Mouse (Mus musculus): ENCODE results near the gene Zcchc18. TPM values are rescaled to one million over a fixed set of nuclear protein-coding genes. Genes with fewer than 3 reads are reported as not detected.

Zcchc18 gene
- polyA plus RNA-seq, 1 experiment from 2014 or later: 18.9 TPM

DNA sequence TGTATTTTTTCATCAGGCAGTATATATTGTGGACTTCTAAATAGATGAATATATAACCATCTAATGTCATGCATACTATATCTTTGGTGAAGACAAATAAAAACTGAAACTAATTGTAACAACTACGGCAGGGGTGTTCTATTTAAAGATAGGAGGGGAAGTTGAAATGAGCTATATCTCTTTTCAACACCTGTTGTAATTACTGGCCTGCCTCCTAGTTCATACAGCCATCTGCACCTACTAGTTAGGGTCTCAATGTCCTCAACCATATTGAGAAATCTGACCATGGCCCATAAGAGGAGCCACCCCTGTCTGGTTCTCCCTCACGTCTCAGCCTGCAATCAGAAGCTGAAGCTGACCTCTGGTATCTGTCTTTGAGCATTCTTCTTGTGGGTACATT is 3.3 kb downstream of the Zcchc18 start:
- WGBS: 81% methylated on average over 2 of the region's 2 CpGs
- no peak for ATAC-seq (ENCODE audit: insufficient number of reproducible peaks, low FRiP score, low TSS enrichment, low read depth)

DNA sequence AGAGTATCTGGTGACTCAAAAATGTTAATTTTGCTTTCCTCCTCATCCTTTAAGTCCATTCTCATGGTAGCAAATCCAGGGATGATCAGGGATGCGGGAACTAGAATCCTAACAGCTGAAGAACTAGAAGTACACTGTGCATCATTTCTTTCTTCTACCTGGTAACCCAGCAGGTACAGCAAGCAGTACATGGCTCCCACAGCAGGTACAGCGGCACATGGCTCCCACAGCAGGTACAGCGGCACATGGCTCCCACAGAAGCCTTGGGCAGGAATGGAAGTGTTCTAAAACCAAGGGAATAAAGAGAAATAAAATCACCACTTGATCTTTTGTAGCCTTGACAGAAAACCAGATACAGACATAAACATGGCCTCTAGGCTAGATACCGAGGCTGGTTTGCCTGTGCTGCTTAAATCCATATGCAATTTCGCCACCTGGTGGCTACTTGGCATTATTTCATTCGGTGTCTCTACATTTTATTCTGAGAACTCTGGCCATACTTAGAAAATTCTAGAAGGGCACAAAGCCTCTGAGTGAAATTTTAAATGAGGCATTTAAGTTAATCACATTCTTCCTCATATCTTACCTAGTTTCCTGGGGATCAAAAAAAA is 22.2 kb downstream of the Zcchc18 start:
- Histone ChIP-seq H3K27ac (replicated peaks) (no peak overlapping the region), H3K36me3 (no peaks in the 10 kb centered on the region), H3K9ac (no peak overlapping the region), H3K9me3 (replicated peaks) (no peaks in the 10 kb centered on the region), H3K4me3 (replicated peaks) (no peak overlapping the region), H3K27me3 (no peaks in the 10 kb centered on the region), H3K4me2 (replicated peaks) (no peak overlapping the region), H3K4me1 (no peaks in the 10 kb centered on the region)
- ATAC-seq (ENCODE audit: insufficient number of reproducible peaks, low FRiP score, low TSS enrichment, low read depth): no peak
- WGBS: 55% methylated on average over 6 of the region's 6 CpGs

More for the DNA sequence above, 3.3 kb downstream of the Zcchc18 start:
- H3K9ac ChIP-seq: no peak overlapping the region
- no peak overlapping the region for H3K27ac ChIP-seq (replicated peaks)
- H3K4me1 ChIP-seq: no peaks in the 10 kb centered on the region
- no peaks in the 10 kb centered on the region for H3K36me3 ChIP-seq
- H3K27me3 ChIP-seq: peaks cover 12% of the 10 kb centered on the region
- no peak overlapping the region for H3K4me3 ChIP-seq (replicated peaks)
- no peaks in the 10 kb centered on the region for H3K9me3 ChIP-seq (replicated peaks)
- no peak overlapping the region for H3K4me2 ChIP-seq (replicated peaks)

DNA sequence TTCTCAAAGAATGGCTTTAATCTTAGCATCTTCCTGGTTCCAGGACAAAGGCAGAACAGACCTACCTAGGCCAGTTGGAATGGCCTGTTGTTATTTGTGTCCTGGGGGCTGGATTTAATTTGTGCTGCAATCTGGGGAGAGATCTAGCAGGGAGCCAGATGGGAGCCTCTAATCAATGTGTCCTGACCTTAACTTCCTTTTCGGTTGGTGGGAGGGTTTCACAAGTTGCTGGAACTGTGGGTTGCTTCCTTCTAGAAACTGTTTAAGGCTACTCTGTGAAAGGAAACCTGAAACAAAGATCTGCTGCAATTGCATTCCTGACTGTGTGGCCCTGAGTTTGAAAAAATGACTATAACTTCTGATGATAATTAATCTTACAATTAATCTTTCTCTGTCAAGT is 24.7 kb downstream of the Zcchc18 start:
- Histone ChIP-seq H3K4me2 (replicated peaks) (no peak overlapping the region), H3K36me3 (no peaks in the 10 kb centered on the region), H3K9ac (no peak overlapping the region), H3K27ac (replicated peaks) (no peak overlapping the region), H3K4me1 (no peaks in the 10 kb centered on the region), H3K4me3 (replicated peaks) (no peak overlapping the region), H3K9me3 (replicated peaks) (no peaks in the 10 kb centered on the region), H3K27me3 (no peaks in the 10 kb centered on the region)
- ATAC-seq (ENCODE audit: insufficient number of reproducible peaks, low FRiP score, low TSS enrichment, low read depth): no peak
- WGBS: 31% methylated on average over 1 of the region's 1 CpGs

DNA sequence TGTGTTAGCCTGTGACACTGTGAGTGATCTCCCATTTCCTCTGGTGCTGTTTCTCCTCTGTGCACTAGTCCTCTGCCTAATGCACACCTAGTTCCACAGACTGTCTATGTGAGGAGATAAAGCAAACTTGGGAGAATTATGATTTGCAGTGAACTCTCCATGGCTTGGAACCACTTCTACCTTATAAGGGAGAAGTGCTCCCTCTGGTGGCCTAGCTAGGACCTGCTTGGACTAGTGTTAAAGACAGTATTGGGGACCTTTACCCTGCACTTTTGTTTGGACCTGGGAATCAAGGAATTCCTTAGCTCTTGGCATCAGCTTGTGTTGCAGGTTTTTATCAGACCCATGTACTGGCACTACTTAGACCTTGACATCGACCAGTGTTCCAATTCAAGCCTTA is 26.4 kb downstream of the Zcchc18 start:
- H3K9me3 ChIP-seq (replicated peaks): no peaks in the 10 kb centered on the region
- no peak for ATAC-seq (ENCODE audit: insufficient number of reproducible peaks, low FRiP score, low TSS enrichment, low read depth)
- H3K27me3 ChIP-seq: no peaks in the 10 kb centered on the region
- H3K36me3 ChIP-seq: no peaks in the 10 kb centered on the region
- 12% methylated on average over 1 of the region's 1 CpGs for WGBS
- H3K4me2 ChIP-seq (replicated peaks): no peak overlapping the region
- no peak overlapping the region for H3K27ac ChIP-seq (replicated peaks)
- H3K4me1 ChIP-seq: no peaks in the 10 kb centered on the region
- H3K4me3 ChIP-seq (replicated peaks): no peak overlapping the region
- H3K9ac ChIP-seq: no peak overlapping the region

GRCm38 (mm10) chrX:137030916-137031315 is 38.0 kb downstream of the Zcchc18 start:
- H3K27ac ChIP-seq (replicated peaks): no peak overlapping the region
- no peak overlapping the region for H3K9ac ChIP-seq
- ATAC-seq (ENCODE audit: insufficient number of reproducible peaks, low FRiP score, low TSS enrichment, low read depth): no peak
- no peak overlapping the region for H3K4me2 ChIP-seq (replicated peaks)
- H3K27me3 ChIP-seq: no peaks in the 10 kb centered on the region
- H3K4me1 ChIP-seq: no peaks in the 10 kb centered on the region
- no peak overlapping the region for H3K4me3 ChIP-seq (replicated peaks)
- 92% methylated on average over 8 of the region's 8 CpGs for WGBS
- H3K9me3 ChIP-seq (replicated peaks): no peaks in the 10 kb centered on the region
- 0 out of 2 replicates have a peak, but pooled peaks cover 3% of the 10 kb centered on the region for H3K36me3 ChIP-seq

GRCm38 (mm10) chrX:137031726-137032125 is 38.8 kb downstream of the Zcchc18 start:
- Histone ChIP-seq H3K36me3 (0 out of 2 replicates have a peak, but pooled peaks cover 3% of the 10 kb centered on the region), H3K4me1 (no peaks in the 10 kb centered on the region), H3K27ac (replicated peaks) (no peak overlapping the region), H3K27me3 (no peaks in the 10 kb centered on the region), H3K9me3 (replicated peaks) (no peaks in the 10 kb centered on the region), H3K4me3 (replicated peaks) (no peak overlapping the region), H3K9ac (no peak overlapping the region), H3K4me2 (replicated peaks) (no peak overlapping the region)
- ATAC-seq (ENCODE audit: insufficient number of reproducible peaks, low FRiP score, low TSS enrichment, low read depth): no peak
- 89% methylated on average over 5 of the region's 5 CpGs for WGBS

DNA sequence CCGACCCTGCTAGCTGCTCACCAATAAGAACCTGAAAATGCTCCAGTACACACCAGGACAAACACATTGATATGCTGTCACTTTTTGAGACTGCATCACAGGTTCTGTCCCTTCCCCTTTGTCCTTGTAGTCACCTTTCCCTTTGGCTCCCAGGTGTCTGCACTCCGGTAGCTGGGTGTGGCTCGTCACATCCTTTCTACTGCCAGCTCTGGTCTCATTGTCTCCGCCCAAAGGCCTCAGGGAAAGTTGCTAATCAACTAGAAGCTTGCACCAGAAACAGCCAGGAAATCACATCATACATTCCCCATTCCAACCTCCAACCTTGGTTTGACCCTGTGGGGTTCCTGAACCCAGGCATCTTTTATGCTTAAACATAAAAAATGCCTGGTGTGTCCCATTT is 41.4 kb downstream of the Zcchc18 start:
- no peak overlapping the region for H3K4me2 ChIP-seq (replicated peaks)
- no peak overlapping the region for H3K9ac ChIP-seq
- WGBS: 59% methylated on average over 4 of the region's 4 CpGs
- H3K9me3 ChIP-seq (replicated peaks): no peaks in the 10 kb centered on the region
- H3K4me1 ChIP-seq: no peaks in the 10 kb centered on the region
- H3K36me3 ChIP-seq: no peaks in the 10 kb centered on the region
- no peak for ATAC-seq (ENCODE audit: insufficient number of reproducible peaks, low FRiP score, low TSS enrichment, low read depth)
- no peak overlapping the region for H3K4me3 ChIP-seq (replicated peaks)
- H3K27ac ChIP-seq (replicated peaks): no peak overlapping the region
- H3K27me3 ChIP-seq: no peaks in the 10 kb centered on the region

- WGBS: 18% methylated on average over 12 of the region's 12 CpGs
- peak overlapping the region; percentile 54 for H3K4me3 ChIP-seq (replicated peaks)
- peak overlapping the region; percentile 40 for H3K9ac ChIP-seq
- no peaks in the 10 kb centered on the region for H3K4me1 ChIP-seq
- H3K4me2 ChIP-seq (replicated peaks): peak overlapping the region; percentile 56
- no peaks in the 10 kb centered on the region for H3K36me3 ChIP-seq
- peak overlapping the region; percentile 90; the same call in 1 of the 2 replicates for H3K27ac ChIP-seq (replicated peaks)
- no peaks in the 10 kb centered on the region for H3K27me3 ChIP-seq
- H3K9me3 ChIP-seq (replicated peaks): no peaks in the 10 kb centered on the region
- no peak; the same call in 1 of the 2 replicates for ATAC-seq (ENCODE audit: insufficient number of reproducible peaks, low FRiP score, low TSS enrichment, low read depth)
Observed at GRCm38 (mm10) chrX:137037470-137037999, 44.6 kb downstream of the Zcchc18 start.

GRCm38 (mm10) chrX:137038000-137038483 is 45.1 kb downstream of the Zcchc18 start, which contains the start of gene Slc25a53:
Slc25a53 (minus strand) TSS chrX:137038302.
- Histone ChIP-seq H3K4me2 (replicated peaks) (peak within 1 kb of the TSS; percentile 56), H3K27me3 (no peaks in the 10 kb centered on the region), H3K4me1 (no peaks in the 10 kb centered on the region), H3K9me3 (replicated peaks) (no peaks in the 10 kb centered on the region), H3K9ac (peak within 1 kb of the TSS; percentile 40), H3K27ac (replicated peaks) (peak within 1 kb of the TSS; percentile 90), H3K4me3 (replicated peaks) (peak within 1 kb of the TSS; percentile 54), H3K36me3 (no peaks in the 10 kb centered on the region)
- WGBS: 35% methylated on average over 31 of the region's 31 CpGs
- ATAC-seq (ENCODE audit: insufficient number of reproducible peaks, low FRiP score, low TSS enrichment, low read depth): peak; percentile 90

DNA sequence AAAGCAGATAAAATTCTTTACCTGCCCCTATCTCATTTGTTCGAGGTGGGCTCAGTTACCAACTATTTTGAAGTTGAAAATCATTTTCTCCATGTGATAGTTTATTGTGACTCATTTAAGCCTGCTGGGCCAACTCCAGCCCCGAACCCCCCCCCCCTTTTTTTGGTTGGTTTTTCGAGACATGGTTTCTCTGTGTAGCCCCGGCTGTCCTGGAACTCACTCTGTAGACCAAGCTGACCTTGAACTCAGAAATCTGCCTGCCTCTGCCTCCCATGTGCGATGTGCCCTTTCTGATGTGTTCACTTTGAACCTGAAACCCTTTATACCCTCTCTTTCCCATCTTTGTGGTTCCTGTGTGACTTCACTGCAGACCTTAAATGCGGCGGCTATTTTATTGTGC is 45.5 kb downstream of the Zcchc18 start:
- Histone ChIP-seq H3K27me3 (no peaks in the 10 kb centered on the region), H3K9me3 (replicated peaks) (no peaks in the 10 kb centered on the region), H3K36me3 (no peaks in the 10 kb centered on the region), H3K4me3 (replicated peaks) (peak overlapping the region; percentile 54), H3K4me1 (no peaks in the 10 kb centered on the region), H3K4me2 (replicated peaks) (peak overlapping the region; percentile 41), H3K9ac (no peak overlapping the region), H3K27ac (replicated peaks) (no peak overlapping the region; the same call in 1 of the 2 replicates)
- no peak for ATAC-seq (ENCODE audit: insufficient number of reproducible peaks, low FRiP score, low TSS enrichment, low read depth)
- 56% methylated on average over 7 of the region's 7 CpGs for WGBS
